Mouse (Mus musculus) T-cell, adult 66 days (primary cell): ENCODE data around the gene Psmd1. TPM values are rescaled to one million over a fixed set of nuclear protein-coding genes. Genes with fewer than 3 reads are reported as not detected.

Experiments
- total RNA-seq, 2 experiments: library from RNA; stranded (reverse); gene quantifications; 3 replicates in 1 of 2; 4 replicates in 1 of 2; pipeline ENCODE4 v1.2.4; 2023

Gene Psmd1
- total RNA-seq, result 10 to 100 TPM; 54.8 to 56.1 TPM

GRCm38 (mm10) chr1:86064271-86064991 is at the start of gene Psmd1:
Gene Psmd1 (plus strand): TSS chr1:86064387.

GRCm38 (mm10) chr1:86016516-86016915 is 47.7 kb upstream of the Psmd1 start, which contains the start of gene Spata3:
Gene Spata3 (plus strand): TSS chr1:86016816.

GRCm38 (mm10) chr1:86045848-86046805 is 18.1 kb upstream of the Psmd1 start, which contains the start of gene 2810459M11Rik:
Gene 2810459M11Rik (plus strand): TSS chr1:86045863.

GRCm38 (mm10) chr1:86111779-86112178 is 47.6 kb downstream of the Psmd1 start, which contains the start of gene Htr2b:
Gene Htr2b (minus strand): TSS chr1:86111970.

GRCm38 (mm10) chr1:86133337-86133736 is 69.2 kb downstream of the Psmd1 start, which contains the start of gene Gm21972:
Gene Gm21972 (plus strand): TSS chr1:86133637.

GRCm38 (mm10) chr1:86154133-86154823 is 90.1 kb downstream of the Psmd1 start, which contains the start of gene Armc9:
Gene Armc9 (plus strand): TSS chr1:86154780.

Other genes starting within 250 kb of the Psmd1 start
- 10 to 100 TPM; 75.4 to 84.5 TPM for gene Itm2c, start 170.1 kb upstream of the Psmd1 start, total RNA-seq
- gene 4933407L21Rik, start 135.9 kb upstream of the Psmd1 start, total RNA-seq, result under 1 TPM; 0.50 to 0.59 TPM
- gene Gpr55, start 103.4 kb upstream of the Psmd1 start, total RNA-seq, result 1 to 10 TPM; 2.8 to 4.6 TPM
- not detected for gene Spata3, start 47.6 kb upstream of the Psmd1 start, total RNA-seq
- gene 2810459M11Rik, start 18.5 kb upstream of the Psmd1 start, total RNA-seq, result not detected
- not detected for gene Htr2b, start 47.6 kb downstream of the Psmd1 start, total RNA-seq
- gene Gm21972, start 69.2 kb downstream of the Psmd1 start, total RNA-seq, result not detected
- 10 to 100 TPM; 11.1 to 12.7 TPM for gene Armc9, start 90.4 kb downstream of the Psmd1 start, total RNA-seq
- gene B3gnt7, start 238.4 kb downstream of the Psmd1 start, total RNA-seq, result under 1 TPM in 1 of 2 experiments, not detected in 1; 0.30 TPM